Mouse (Mus musculus) cortical plate, adult 2 months (tissue): ENCODE results near the gene Mgst2.

Experiments used
- CTCF ChIP-seq: fragments of 200-500 bp; IDR thresholded peaks from 2 replicates; pipeline ENCODE4 v1.5.1; 2011; ENCODE audit warnings: mild to moderate bottlenecking, control low read depth, low read length; ENCODE audit not compliant: insufficient read depth; ENCODE audit errors: extremely low read depth
- POLR2A ChIP-seq: fragments of 200-500 bp; IDR thresholded peaks from 2 replicates; pipeline ENCODE4 v1.6.1; 2011; ENCODE audit warnings: mild to moderate bottlenecking, low read length, control low read depth; ENCODE audit not compliant: insufficient read depth; ENCODE audit errors: extremely low read depth

DNA sequence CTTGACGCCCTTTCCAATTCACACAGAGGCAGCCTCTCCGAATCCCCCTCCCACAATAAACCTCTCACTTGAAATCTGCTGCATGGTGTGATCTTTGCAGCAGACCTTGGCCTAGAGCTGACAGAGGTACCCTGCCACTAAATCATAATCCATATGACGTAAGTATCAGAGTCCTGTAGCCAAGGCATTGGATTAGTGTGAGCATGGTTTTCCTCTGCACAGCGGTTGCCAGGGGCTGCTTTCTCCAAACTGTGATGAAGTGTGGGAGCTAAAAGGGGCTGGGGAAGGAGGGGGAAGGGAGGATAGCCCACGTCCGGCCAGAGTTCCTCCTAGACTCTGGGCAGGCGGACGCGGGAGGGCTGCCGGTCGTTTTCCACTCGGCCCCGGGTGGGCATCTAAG is 45.9 kb upstream of the Mgst2 start:
- TF ChIP-seq POLR2A (no peak), CTCF (no peak)
